In the genomic region with DNA sequence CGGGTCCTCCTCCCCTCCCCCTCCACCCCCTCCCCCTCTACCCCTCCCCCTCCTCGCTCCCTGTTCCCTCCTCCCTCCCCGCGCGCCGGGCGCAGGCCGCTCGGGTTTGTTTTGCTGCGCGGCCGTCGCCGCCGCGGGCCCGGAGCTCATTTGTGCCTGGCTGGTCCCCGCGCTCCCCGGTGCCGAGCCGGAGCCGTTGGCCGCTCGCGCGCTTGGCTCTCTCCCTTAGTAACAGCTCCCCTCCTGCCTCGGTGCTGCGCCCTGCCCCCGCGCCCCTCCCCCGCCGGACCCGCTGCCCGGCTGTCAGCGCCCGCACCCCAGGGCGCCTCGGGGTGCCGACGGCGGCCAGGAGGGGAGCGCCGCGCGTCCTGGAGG, we compare ENCODE assay signal across 8 mouse cellular contexts. TPM values are rescaled to one million over a fixed set of nuclear protein-coding genes. Genes with fewer than 3 reads are reported as not detected.
DNase-seq lines count a peak whose midpoint lies in the region; ATAC-seq and TF ChIP-seq lines count a peak whose summit lies in the region.

TSS of gene Tbl1xr1 (plus strand) at position 92 of the 375 bp plus-strand sequence.

- under 1% methylated on average over 37 of the region's 46 CpGs for WGBS in bone marrow, adult 2 months
- WGBS in heart, embryonic 11.5 days (ENCODE audit: insufficient replicate concordance) = 1% methylated on average over 24 of the region's 46 CpGs
- 1% methylated on average over 27 of the region's 46 CpGs for WGBS in kidney, embryonic 16.5 days
- 0% methylated on average over 26 of the region's 46 CpGs for WGBS in liver, embryonic 11.5 days
- WGBS in stomach, embryonic 15.5 days = under 1% methylated on average over 20 of the region's 46 CpGs

- H3K4me2 ChIP-seq in heart, embryonic 11.5 days = peak within 1 kb of the TSS; percentile 84
- peak within 1 kb of the TSS; percentile 89 for H3K4me2 ChIP-seq in kidney, embryonic 16.5 days (replicated peaks; ENCODE audit: low read depth, low read length)
- H3K4me2 ChIP-seq in liver, embryonic 11.5 days = peak within 1 kb of the TSS; percentile 85
- H3K4me2 ChIP-seq in myocyte (ENCODE audit: low read depth) = peak within 1 kb of the TSS; percentile 83
- peak within 1 kb of the TSS; percentile 75 for H3K4me2 ChIP-seq in stomach, embryonic 15.5 days

- no peaks in the 10 kb centered on the region for H3K9me3 ChIP-seq in erythroblast, embryonic 14.5 days (ENCODE audit: control insufficient read depth, low read length)
- no peaks in the 10 kb centered on the region for H3K9me3 ChIP-seq in heart, embryonic 11.5 days (replicated peaks; ENCODE audit: control insufficient read depth, low read length)
- H3K9me3 ChIP-seq in kidney, embryonic 16.5 days (ENCODE audit: low read length) = no peaks in the 10 kb centered on the region
- no peaks in the 10 kb centered on the region for H3K9me3 ChIP-seq in liver, embryonic 11.5 days (ENCODE audit: control insufficient read depth, low read length)
- H3K9me3 ChIP-seq in stomach, embryonic 15.5 days = no peaks in the 10 kb centered on the region

- no peaks in the 10 kb centered on the region for H3K27me3 ChIP-seq in erythroblast, embryonic 14.5 days (ENCODE audit: control insufficient read depth)
- H3K27me3 ChIP-seq in heart, embryonic 11.5 days (ENCODE audit: control insufficient read depth, insufficient read depth, low read length) = no peaks in the 10 kb centered on the region
- H3K27me3 ChIP-seq in kidney, embryonic 16.5 days (ENCODE audit: insufficient read depth, low read length) = no peaks in the 10 kb centered on the region
- no peaks in the 10 kb centered on the region for H3K27me3 ChIP-seq in liver, embryonic 11.5 days (replicated peaks; ENCODE audit: control insufficient read depth, insufficient read depth, low read length)
- H3K27me3 ChIP-seq in myocyte (ENCODE audit: control insufficient read depth, insufficient read depth, insufficient read length) = no peaks in the 10 kb centered on the region
- no peaks in the 10 kb centered on the region for H3K27me3 ChIP-seq in stomach, embryonic 15.5 days (replicated peaks)

- peak; percentile 87 for ATAC-seq in heart, embryonic 11.5 days (replicated peaks; ENCODE audit: insufficient number of reproducible peaks, low FRiP score, low TSS enrichment)
- ATAC-seq in kidney, embryonic 16.5 days (ENCODE audit: low FRiP score, low TSS enrichment) = peak; percentile 91
- ATAC-seq in liver, embryonic 11.5 days (replicated peaks; ENCODE audit: low FRiP score) = peak; percentile 77
- ATAC-seq in stomach, embryonic 15.5 days (ENCODE audit: insufficient read depth, low FRiP score, low read depth) = peak; percentile 88

- peaks cover 44% of the 10 kb centered on the region for H3K79me2 ChIP-seq in myocyte (ENCODE audit: control insufficient read depth, insufficient read depth)

- H3K36me3 ChIP-seq in erythroblast, embryonic 14.5 days (ENCODE audit: control insufficient read depth) = peaks cover 10% of the 10 kb centered on the region
- H3K36me3 ChIP-seq in heart, embryonic 11.5 days (ENCODE audit: control insufficient read depth, insufficient read depth, low read length) = no peaks in the 10 kb centered on the region; the same call in 1 of the 2 replicates
- 0 out of 2 replicates have a peak, but pooled peaks cover 7% of the 10 kb centered on the region for H3K36me3 ChIP-seq in kidney, embryonic 16.5 days (ENCODE audit: insufficient read depth, low read length)
- H3K36me3 ChIP-seq in liver, embryonic 11.5 days (ENCODE audit: control insufficient read depth, insufficient read depth, low read length) = no peaks in the 10 kb centered on the region; the same call in 1 of the 2 replicates
- H3K36me3 ChIP-seq in myocyte (ENCODE audit: control insufficient read depth, insufficient read depth) = peaks cover 11% of the 10 kb centered on the region
- no peaks in the 10 kb centered on the region for H3K36me3 ChIP-seq in stomach, embryonic 15.5 days

- H3K4me1 ChIP-seq in bone marrow, adult 2 months (ENCODE audit: control insufficient read depth, insufficient read depth, low read length) = peaks cover 7% of the 10 kb centered on the region
- H3K4me1 ChIP-seq in erythroblast, embryonic 14.5 days (ENCODE audit: control insufficient read depth) = peaks cover 51% of the 10 kb centered on the region
- H3K4me1 ChIP-seq in heart, embryonic 11.5 days (ENCODE audit: control insufficient read depth, insufficient read depth, low read length) = peaks cover 22% of the 10 kb centered on the region
- H3K4me1 ChIP-seq in kidney, embryonic 16.5 days (ENCODE audit: insufficient read depth, low read length) = peaks cover 28% of the 10 kb centered on the region
- peaks cover 29% of the 10 kb centered on the region for H3K4me1 ChIP-seq in liver, embryonic 11.5 days (replicated peaks; ENCODE audit: control insufficient read depth, insufficient read depth, low read length)
- peaks cover 13% of the 10 kb centered on the region; the same call in 1 of the 2 replicates for H3K4me1 ChIP-seq in stomach, embryonic 15.5 days

- H3K27ac ChIP-seq in bone marrow, adult 2 months (ENCODE audit: control insufficient read depth, insufficient read depth, low read depth, low read length, poor library complexity) = peak within 1 kb of the TSS; percentile 98
- peak within 1 kb of the TSS; percentile 98 for H3K27ac ChIP-seq in heart, embryonic 11.5 days (ENCODE audit: low read depth, low read length)
- H3K27ac ChIP-seq in kidney, embryonic 16.5 days (ENCODE audit: low read length) = peak within 1 kb of the TSS; percentile 97
- peak within 1 kb of the TSS; percentile 98 for H3K27ac ChIP-seq in liver, embryonic 11.5 days (ENCODE audit: low read depth, low read length)
- peak within 1 kb of the TSS; percentile 97 for H3K27ac ChIP-seq in stomach, embryonic 15.5 days

- TF ChIP-seq CTCF in bone marrow, adult 2 months (IDR thresholded peaks at IDR 0.05; ENCODE audit: control insufficient read depth, insufficient read depth, low read length) = no peak

- peak within 1 kb of the TSS; percentile 87 for H3ac ChIP-seq in myocyte (ENCODE audit: control insufficient read depth, insufficient read length)

- H3K4me3 ChIP-seq in bone marrow, adult 2 months (replicated peaks; ENCODE audit: control insufficient read depth, low read depth, low read length) = peak within 1 kb of the TSS; percentile 95
- peak within 1 kb of the TSS; percentile 84 for H3K4me3 ChIP-seq in erythroblast, embryonic 14.5 days (replicated peaks)
- peak within 1 kb of the TSS; percentile 73 for H3K4me3 ChIP-seq in heart, embryonic 11.5 days (ENCODE audit: low read depth, low read length)
- peak within 1 kb of the TSS; percentile 93 for H3K4me3 ChIP-seq in kidney, embryonic 16.5 days (ENCODE audit: low read length)
- peak within 1 kb of the TSS; percentile 86 for H3K4me3 ChIP-seq in liver, embryonic 11.5 days (ENCODE audit: low read depth, low read length)
- peak within 1 kb of the TSS; percentile 37 for H3K4me3 ChIP-seq in myocyte
- H3K4me3 ChIP-seq in stomach, embryonic 15.5 days (replicated peaks) = peak within 1 kb of the TSS; percentile 91

- peak within 1 kb of the TSS; percentile 97 for H3K9ac ChIP-seq in heart, embryonic 11.5 days (ENCODE audit: low read depth, low read length)
- peak within 1 kb of the TSS; percentile 98 for H3K9ac ChIP-seq in kidney, embryonic 16.5 days (replicated peaks; ENCODE audit: low read length)
- H3K9ac ChIP-seq in liver, embryonic 11.5 days (ENCODE audit: low read depth, low read length) = peak within 1 kb of the TSS; percentile 96
- peak within 1 kb of the TSS; percentile 95 for H3K9ac ChIP-seq in stomach, embryonic 15.5 days

- TF ChIP-seq POLR2A in bone marrow, adult 2 months (IDR thresholded peaks at IDR 0.05; ENCODE audit: borderline replicate concordance, control insufficient read depth, low read depth, low read length) = peak; percentile 28; the same call in 1 of the 2 replicates
- TF ChIP-seq POLR2A in myocyte (IDR thresholded peaks at IDR 0.05; ENCODE audit: insufficient read length, low read depth) = peak; percentile 50

- DNase-seq in 416B (ENCODE audit: low read depth) = peak; percentile 89
- peak; percentile 94 for DNase-seq in liver, embryonic 11.5 days (ENCODE audit: low spot score)

TF ChIP-seq in myocyte, 11 proteins besides CTCF, POLR2A, EP300 and RAD21:
- TF ChIP-seq MYOG (IDR thresholded peaks at IDR 0.05; ENCODE audit: control insufficient read depth in 1 of 3, insufficient read depth in 1 of 3, insufficient read length in 2 of 3, low read depth in 2 of 3) = peak in 2 of 3 experiments; percentile 3 to 37
- TF ChIP-seq CEBPB (IDR thresholded peaks at IDR 0.05; ENCODE audit: insufficient read depth, poor library complexity, severe bottlenecking) = no peak
- no peak for TF ChIP-seq TCF3 (IDR thresholded peaks at IDR 0.05; ENCODE audit: insufficient read length, low read depth)
- TF ChIP-seq TCF12 (IDR thresholded peaks at IDR 0.05; ENCODE audit: insufficient read depth, poor library complexity, severe bottlenecking) = peak; percentile 3
- peak in 1 of 3 experiments; percentile 50 for TF ChIP-seq MYOD1 (IDR thresholded peaks at IDR 0.05; ENCODE audit: control insufficient read depth in 1 of 3, insufficient read length in 2 of 3, low read depth in 2 of 3)
- TF ChIP-seq POLR2AphosphoS2 (IDR thresholded peaks at IDR 0.05; ENCODE audit: insufficient read length, low read depth) = peak; percentile 34

RNA-seq across cellular contexts. Expression of gene Tbl1xr1, which starts in this region (rescaled TPM):
- 10.8 and 32.5 TPM in 2 replicates for polyA plus RNA-seq in bone marrow, adult 2 months (2011; ENCODE audit: insufficient read depth, insufficient read length, low replicate concordance, missing spikeins)
- polyA plus RNA-seq in erythroblast, embryonic 14.5 days (2012) = 0.02 and 0.53 TPM in 2 replicates
- 16.9 and 21.4 TPM in 2 replicates for polyA plus RNA-seq in heart, embryonic 11.5 days (2014; fragmentation: Nextera tagmentation; extraction: Ambion mirVana)
- 19.2 and 23.2 TPM in 2 replicates for polyA plus RNA-seq in kidney, embryonic 16.5 days (2015; fragmentation: Nextera tagmentation; extraction: Ambion mirVana)
- polyA plus RNA-seq in liver, embryonic 11.5 days (2014; fragmentation: Nextera tagmentation; extraction: Ambion mirVana) = 19.6 and 21.2 TPM in 2 replicates
- polyA plus RNA-seq in myocyte (2012; fragmentation: generic; extraction: Trizol) = 14.7 TPM
- polyA plus RNA-seq in stomach, embryonic 15.5 days (2015; fragmentation: Nextera tagmentation; extraction: Ambion mirVana) = 18.9 and 20.9 TPM in 2 replicates

Comparison
In these comparisons a context has a peak if more than half of its experiments do, and no peak if none do; other contexts are left out.
1. Peak in every context shown above with its lines: DNase-seq, ATAC-seq, H3K4me3 ChIP-seq and H3K27ac ChIP-seq.
2. H3K4me3 ChIP-seq: peak in every context shown above with its lines; median percentile 95 in bone marrow, adult 2 months; 93 in kidney, embryonic 16.5 days; 91 in stomach, embryonic 15.5 days; 86 in liver, embryonic 11.5 days; 84 in erythroblast, embryonic 14.5 days; 73 in heart, embryonic 11.5 days; 37 in myocyte.